Mouse (Mus musculus) gastrocnemius, adult 8-10 months (tissue): ENCODE measurements at regions not wholly inside any gene's neighbourhood (a gene's known extent, or its start where the extent isn't known, plus 50 kb on each side); places are given as distances from the start of the nearest gene placed in this dataset.

Experiments used
- DNase-seq, 2 experiments: peaks; one replicate each; pipeline ENCODE4 v3.0.0; 2022; ENCODE audit warnings: low spot score in 2 of 2

GRCm38 (mm10) chr3:52802324-52802723 lies 214.7 kb downstream of the Cog6 start:
- no peak for DNase-seq

- DNase-seq: no peak
These were observed 215.6 kb downstream of the Cog6 start for GRCm38 (mm10) chr3:52801446-52801845.

GRCm38 (mm10) chr3:52800673-52801072 lies 216.4 kb downstream of the Cog6 start:
- DNase-seq: no peak

- no peak for DNase-seq
These were observed 219.2 kb downstream of the Cog6 start for GRCm38 (mm10) chr3:52797801-52798200.

GRCm38 (mm10) chr3:52797164-52797563 lies 219.9 kb downstream of the Cog6 start:
- no peak for DNase-seq

- no peak for DNase-seq
These were observed 222.8 kb downstream of the Cog6 start for GRCm38 (mm10) chr3:52794218-52794617.

- DNase-seq: peak in 1 of 2 experiments; percentile 17
These were observed 224.2 kb downstream of the Cog6 start for GRCm38 (mm10) chr3:52792801-52793200.

- no peak for DNase-seq
These were observed 224.9 kb downstream of the Cog6 start for GRCm38 (mm10) chr3:52792121-52792520.

- no peak for DNase-seq
These were observed 226.1 kb downstream of the Cog6 start for GRCm38 (mm10) chr3:52790942-52791341.

- no peak for DNase-seq
These were observed 228.9 kb downstream of the Cog6 start for GRCm38 (mm10) chr3:52787964-52788760.

- no peak for DNase-seq
These were observed 231.4 kb downstream of the Cog6 start for GRCm38 (mm10) chr3:52785595-52785994.

GRCm38 (mm10) chr3:52784476-52784875 lies 232.6 kb downstream of the Cog6 start:
- DNase-seq: no peak

GRCm38 (mm10) chr3:52782576-52782975 lies 234.5 kb downstream of the Cog6 start:
- no peak for DNase-seq

- DNase-seq: no peak
These were observed 235.5 kb downstream of the Cog6 start for GRCm38 (mm10) chr3:52781521-52781920.

- DNase-seq: no peak
These were observed 236.7 kb downstream of the Cog6 start for GRCm38 (mm10) chr3:52780356-52780755.

GRCm38 (mm10) chr3:52775875-52776274 lies 241.2 kb downstream of the Cog6 start:
- DNase-seq: no peak

GRCm38 (mm10) chr3:52775156-52775555 lies 241.9 kb downstream of the Cog6 start:
- DNase-seq: no peak

- no peak for DNase-seq
These were observed 242.3 kb downstream of the Cog6 start for GRCm38 (mm10) chr3:52774734-52775133.

- no peak for DNase-seq
These were observed 249.8 kb downstream of the Cog6 start for GRCm38 (mm10) chr3:52767276-52767675.

- peak; percentile 28 to 32 for DNase-seq
These were observed 250.2 kb downstream of the Cog6 start for GRCm38 (mm10) chr3:52766841-52767240.

- DNase-seq: no peak
These were observed 252.9 kb downstream of the Cog6 start for GRCm38 (mm10) chr3:52764166-52764565.

GRCm38 (mm10) chr3:52763660-52764059 lies 253.4 kb downstream of the Cog6 start:
- no peak for DNase-seq

GRCm38 (mm10) chr3:52762549-52762948 lies 254.5 kb downstream of the Cog6 start:
- DNase-seq: no peak
